8 mouse cellular contexts compared by ENCODE assay signal in genomic region chr11:73199230-73199712, GRCm38 (mm10). TPM values are rescaled to one million over a fixed set of nuclear protein-coding genes. Genes with fewer than 3 reads are reported as not detected.
DNase-seq lines count a peak whose midpoint lies in the region; ATAC-seq and TF ChIP-seq lines count a peak whose summit lies in the region.

Gene Shpk, plus strand, starts transcription at chr11:73199460.

- no peak for TF ChIP-seq EP300 in liver, embryonic 14.5 days (IDR thresholded peaks at IDR 0.05; ENCODE audit: low read depth)
- no peak for TF ChIP-seq EP300 in stomach, postnatal 0 days (optimal IDR thresholded peaks at IDR 0.05)

- H3K4me2 ChIP-seq in heart, embryonic 15.5 days: peak within 1 kb of the TSS; percentile 95
- H3K4me2 ChIP-seq in liver, embryonic 14.5 days (ENCODE audit: low read depth): peak within 1 kb of the TSS; percentile 81
- H3K4me2 ChIP-seq in neural tube, embryonic 11.5 days (ENCODE audit: low read depth): peak within 1 kb of the TSS; percentile 97
- H3K4me2 ChIP-seq in stomach, postnatal 0 days (replicated peaks; ENCODE audit: low read depth): peak within 1 kb of the TSS; percentile 100

- peak within 1 kb of the TSS; percentile 78 for H3K4me3 ChIP-seq in forebrain, embryonic 10.5 days
- H3K4me3 ChIP-seq in heart, embryonic 15.5 days: peak within 1 kb of the TSS; percentile 71
- H3K4me3 ChIP-seq in liver, embryonic 14.5 days (ENCODE audit: insufficient read depth in 1 of 2, low read depth in 2 of 2, low read length in 2 of 2): peak within 1 kb of the TSS; percentile 73 to 83
- H3K4me3 ChIP-seq in neural tube, embryonic 11.5 days (ENCODE audit: low read depth, low read length): peak within 1 kb of the TSS; percentile 62
- H3K4me3 ChIP-seq in stomach, postnatal 0 days (ENCODE audit: low read depth, low read length): peak within 1 kb of the TSS; percentile 74

- DNase-seq in c-Kit-negative CD71-positive TER-119-positive erythroid progenitor cells, embryonic 14.5 days (ENCODE audit: low read depth, low spot score): peak; percentile 95
- DNase-seq in forebrain, embryonic 10.5 days (ENCODE audit: extremely low spot score, low spot score): peak; percentile 92
- peak; percentile 97 to 98 for DNase-seq in kidney, postnatal 25 days
- peak; percentile 93 to 95 (median 95) for DNase-seq in liver, embryonic 14.5 days (ENCODE audit: low read depth in 3 of 3, low spot score in 3 of 3)
- DNase-seq in neural tube, embryonic 11.5 days (ENCODE audit: low spot score): peak; percentile 93
- DNase-seq in stomach, postnatal 0 days (ENCODE audit: low spot score): peak; percentile 94

- peak within 1 kb of the TSS; percentile 85 for H3K9ac ChIP-seq in heart, embryonic 15.5 days
- H3K9ac ChIP-seq in liver, embryonic 14.5 days (replicated peaks): peak within 1 kb of the TSS; percentile 88
- peak within 1 kb of the TSS; percentile 60 for H3K9ac ChIP-seq in neural tube, embryonic 11.5 days (ENCODE audit: low read length)
- peak within 1 kb of the TSS; percentile 83 for H3K9ac ChIP-seq in stomach, postnatal 0 days (ENCODE audit: low read length)

- H3K4me1 ChIP-seq in forebrain, embryonic 10.5 days: peaks cover 20% of the 10 kb centered on the region
- H3K4me1 ChIP-seq in heart, embryonic 15.5 days (replicated peaks): peaks cover 13% of the 10 kb centered on the region
- peaks cover 4 to 8% of the 10 kb centered on the region in 2 experiments for H3K4me1 ChIP-seq in liver, embryonic 14.5 days (replicated peaks; ENCODE audit: control insufficient read depth in 2 of 2, insufficient read depth in 2 of 2, low read length in 1 of 2)
- no peaks in the 10 kb centered on the region; the same call in 1 of the 2 replicates for H3K4me1 ChIP-seq in neural tube, embryonic 11.5 days (ENCODE audit: control insufficient read depth, insufficient read depth, low read length)
- peaks cover 3% of the 10 kb centered on the region; the same call in 1 of the 2 replicates for H3K4me1 ChIP-seq in stomach, postnatal 0 days (replicated peaks; ENCODE audit: control insufficient read depth, insufficient read depth)

- TF ChIP-seq CTCF in liver, embryonic 14.5 days (IDR thresholded peaks at IDR 0.05; ENCODE audit: low read depth): no peak
- no peak; the same call in 1 of the 2 replicates for TF ChIP-seq CTCF in stomach, postnatal 0 days (IDR thresholded peaks at IDR 0.05; ENCODE audit: low read depth)

- peak; percentile 95 for ATAC-seq in CD4-positive, CD25-positive, alpha-beta regulatory T cell, adult 4 months
- ATAC-seq in heart, embryonic 15.5 days (replicated peaks; ENCODE audit: insufficient number of reproducible peaks, insufficient read depth, low FRiP score, low read depth): peak; percentile 96
- ATAC-seq in liver, embryonic 14.5 days (ENCODE audit: insufficient read depth): peak; percentile 97
- peak; percentile 98 for ATAC-seq in neural tube, embryonic 11.5 days (ENCODE audit: insufficient read depth, low FRiP score, low TSS enrichment)
- peak; percentile 97 for ATAC-seq in stomach, postnatal 0 days (ENCODE audit: low FRiP score, low TSS enrichment)

- peaks cover 16% of the 10 kb centered on the region for H3K27me3 ChIP-seq in forebrain, embryonic 10.5 days (ENCODE audit: poor library complexity, severe bottlenecking)
- no peaks in the 10 kb centered on the region for H3K27me3 ChIP-seq in heart, embryonic 15.5 days
- no peaks in the 10 kb centered on the region for H3K27me3 ChIP-seq in liver, embryonic 14.5 days (ENCODE audit: control insufficient read depth, insufficient read depth, low read length)
- no peaks in the 10 kb centered on the region for H3K27me3 ChIP-seq in neural tube, embryonic 11.5 days (ENCODE audit: control insufficient read depth, insufficient read depth, low read length)
- no peaks in the 10 kb centered on the region for H3K27me3 ChIP-seq in stomach, postnatal 0 days (ENCODE audit: control insufficient read depth, insufficient read depth, low read length)

- H3K36me3 ChIP-seq in forebrain, embryonic 10.5 days (replicated peaks): peaks cover 8% of the 10 kb centered on the region; the same call in 1 of the 2 replicates
- H3K36me3 ChIP-seq in heart, embryonic 15.5 days: no peaks in the 10 kb centered on the region
- H3K36me3 ChIP-seq in liver, embryonic 14.5 days (replicated peaks; ENCODE audit: control insufficient read depth, insufficient read depth, low read depth): no peaks in the 10 kb centered on the region
- H3K36me3 ChIP-seq in neural tube, embryonic 11.5 days (ENCODE audit: control insufficient read depth, insufficient read depth, low read length): no peaks in the 10 kb centered on the region
- H3K36me3 ChIP-seq in stomach, postnatal 0 days (ENCODE audit: control insufficient read depth, insufficient read depth, low read length): no peaks in the 10 kb centered on the region

- H3K27ac ChIP-seq in forebrain, embryonic 10.5 days: peak within 1 kb of the TSS; percentile 81
- peak within 1 kb of the TSS; percentile 71 for H3K27ac ChIP-seq in heart, embryonic 15.5 days
- H3K27ac ChIP-seq in liver, embryonic 14.5 days: peak within 1 kb of the TSS; percentile 26
- H3K27ac ChIP-seq in neural tube, embryonic 11.5 days (ENCODE audit: low read depth, low read length): no peak within 1 kb of the TSS
- peak within 1 kb of the TSS; percentile 69; the same call in 1 of the 2 replicates for H3K27ac ChIP-seq in stomach, postnatal 0 days (replicated peaks)

- H3K9me3 ChIP-seq in forebrain, embryonic 10.5 days: no peaks in the 10 kb centered on the region
- no peaks in the 10 kb centered on the region for H3K9me3 ChIP-seq in heart, embryonic 15.5 days (replicated peaks)
- no peaks in the 10 kb centered on the region for H3K9me3 ChIP-seq in liver, embryonic 14.5 days (ENCODE audit: control insufficient read depth, low read length)
- H3K9me3 ChIP-seq in neural tube, embryonic 11.5 days (ENCODE audit: control insufficient read depth, low read length): no peaks in the 10 kb centered on the region
- H3K9me3 ChIP-seq in stomach, postnatal 0 days (ENCODE audit: control insufficient read depth, low read length): no peaks in the 10 kb centered on the region

- WGBS in forebrain, embryonic 10.5 days: 0% methylated on average over 32 of the region's 32 CpGs
- under 1% methylated on average over 32 of the region's 32 CpGs for WGBS in heart, embryonic 15.5 days
- under 1% methylated on average over 32 of the region's 32 CpGs for WGBS in liver, embryonic 14.5 days (ENCODE audit: insufficient replicate concordance)
- WGBS in neural tube, embryonic 11.5 days: 0% methylated on average over 32 of the region's 32 CpGs
- 0% methylated on average over 32 of the region's 32 CpGs for WGBS in stomach, postnatal 0 days

RNA-seq across cellular contexts. Expression of gene Shpk, which starts in this region (rescaled TPM):
- 1 to 10 TPM; 1.3 to 4.8 TPM for polyA plus RNA-seq in CD4-positive, CD25-positive, alpha-beta regulatory T cell, adult 4 months (2017; shearing (Covaris generic))
- polyA plus RNA-seq in forebrain, embryonic 10.5 days (2016; fragmentation: Nextera tagmentation; extraction: Ambion mirVana): 0.69 and 0.81 TPM in 2 replicates
- 0.76 and 1.1 TPM in 2 replicates for polyA plus RNA-seq in heart, embryonic 15.5 days (2015; fragmentation: Nextera tagmentation; extraction: Ambion mirVana)
- 1.6 and 2.0 TPM in 2 replicates for polyA plus RNA-seq in liver, embryonic 14.5 days (2012; rRNA removed)
- polyA plus RNA-seq in liver, embryonic 14.5 days (2014; fragmentation: Nextera tagmentation; extraction: Ambion mirVana): 1.5 and 2.4 TPM in 2 replicates
- polyA plus RNA-seq in neural tube, embryonic 11.5 days (2014; fragmentation: Nextera tagmentation; extraction: Ambion mirVana): 0.73 and 1.6 TPM in 2 replicates
- 3.4 and 4.0 TPM in 2 replicates for polyA plus RNA-seq in stomach, postnatal 0 days (2015; fragmentation: Nextera tagmentation; extraction: Ambion mirVana)

Comparison
In these comparisons a context has a peak if more than half of its experiments do, and no peak if none do; other contexts are left out.
1. Peak in DNase-seq, H3K4me3 ChIP-seq and H3K27ac ChIP-seq in forebrain, embryonic 10.5 days; RNA of the gene not detected or under 1 TPM.